Mouse (Mus musculus) heart, embryonic 13.5 days (tissue): ENCODE results near the gene Rdh9. TPM values are rescaled to one million over a fixed set of nuclear protein-coding genes. Genes with fewer than 3 reads are reported as not detected.
"Not testable (repeated sequence)": the region's sequence is repeated elsewhere in the genome, so short reads cannot be mapped to it uniquely, and the experiment has no call there.

Experiments used
- ATAC-seq: fragments of 200-750 bp; cut with Nextera tagmentation; 2 replicates; pipeline ENCODE4 v1.8.0; 2017; ENCODE audit warnings: moderate TSS enrichment; ENCODE audit not compliant: insufficient number of reproducible peaks, low FRiP score, low TSS enrichment; ENCODE audit errors: extremely low read depth
- H3K27ac ChIP-seq: fragments of 300-500 bp; sonication (generic); replicated peaks from 2 replicates; pipeline ENCODE4 v1.5.1; 2015; ENCODE audit warnings: moderate library complexity, mild to moderate bottlenecking, inconsistent platforms
- H3K27me3 ChIP-seq: fragments of 300-500 bp; sonication (generic); replicated peaks from 2 replicates; pipeline ENCODE4 v1.6.1; 2015; ENCODE audit warnings: mild to moderate bottlenecking, inconsistent platforms
- H3K36me3 ChIP-seq: fragments of 300-500 bp; sonication (generic); 2 replicates; pipeline ENCODE4 v1.6.1; 2015; ENCODE audit warnings: mild to moderate bottlenecking, inconsistent platforms
- H3K4me1 ChIP-seq: fragments of 300-500 bp; sonication (generic); 2 replicates; pipeline ENCODE4 v1.6.1; 2015; ENCODE audit warnings: inconsistent platforms
- H3K4me2 ChIP-seq: fragments of 300-500 bp; sonication (generic); 2 replicates; pipeline ENCODE4 v1.6.1; 2015; ENCODE audit warnings: inconsistent platforms, mild to moderate bottlenecking, moderate library complexity
- H3K4me3 ChIP-seq: fragments of 300-500 bp; sonication (generic); 2 replicates; pipeline ENCODE4 v1.5.1; 2015; ENCODE audit warnings: moderate library complexity, mild to moderate bottlenecking, inconsistent platforms
- H3K9ac ChIP-seq: fragments of 300-500 bp; sonication (generic); 2 replicates; pipeline ENCODE4 v1.6.1; 2015; ENCODE audit warnings: inconsistent platforms, mild to moderate bottlenecking, moderate library complexity
- H3K9me3 ChIP-seq: fragments of 300-500 bp; sonication (generic); 2 replicates; pipeline ENCODE4 v1.6.1; 2016; ENCODE audit warnings: inconsistent platforms
- WGBS: fragments of 180-500 bp; shearing (Covaris S2); methylation state at CpG from one replicate; pipeline ENCODE4 v1.1.7; 2015; ENCODE audit warnings: mixed read lengths; 5-methylcytosine and 5-hydroxymethylcytosine counted together
- polyA plus RNA-seq: library from polyadenylated mRNA; unstranded; fragments of >200 nt; fragmentation: Nextera tagmentation; extraction: Ambion mirVana; gene quantifications from 2 replicates; pipeline ENCODE4 v1.2.1, GENCODE M21; 2015

The Rdh9 gene
- polyA plus RNA-seq, 1 experiment from 2014 or later: 0.15 TPM

DNA sequence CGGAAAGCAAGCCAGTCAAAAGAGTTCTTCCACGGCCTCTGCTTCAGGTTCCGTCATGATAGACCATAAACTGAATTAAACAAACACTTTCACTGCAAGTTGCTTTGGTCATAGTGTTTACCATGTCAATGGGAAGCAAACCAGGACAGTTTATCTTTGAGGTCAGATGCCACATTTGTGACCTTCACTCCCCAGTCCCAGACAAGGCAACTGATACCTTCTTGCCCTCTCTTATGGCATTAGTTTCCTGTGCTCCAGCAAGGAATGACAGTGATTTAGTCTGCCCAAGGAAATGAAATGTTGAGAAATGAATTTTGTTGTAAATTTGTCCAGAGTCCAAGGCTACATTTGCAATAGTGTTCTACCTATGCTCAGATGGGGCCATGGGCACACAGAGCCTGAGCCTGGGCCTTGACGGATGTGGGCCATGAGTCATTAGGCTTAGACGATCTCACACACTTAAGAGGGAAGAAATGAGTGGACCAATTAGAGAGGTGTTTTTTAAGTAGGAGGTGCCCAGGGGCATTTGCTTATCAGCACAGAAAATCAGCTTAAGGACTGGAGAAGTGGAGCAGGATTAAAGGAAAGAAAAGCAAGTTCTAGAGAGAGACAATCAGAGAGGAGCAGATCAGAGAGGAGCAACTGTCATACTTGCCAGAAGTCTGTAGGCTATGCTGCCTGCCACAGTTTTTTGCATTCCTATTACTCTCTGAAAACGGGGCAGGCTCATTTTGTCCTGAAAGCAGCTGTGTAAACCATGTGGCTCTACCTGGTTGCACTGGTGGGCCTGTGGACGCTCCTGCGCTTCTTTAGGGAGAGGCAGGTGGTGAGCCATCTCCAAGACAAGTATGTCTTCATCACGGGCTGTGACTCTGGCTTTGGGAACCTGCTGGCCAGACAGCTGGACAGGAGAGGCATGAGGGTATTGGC, 16.7 kb upstream of the Rdh9 start, which contains the start of the genes Rdh1 and Rdh16f1:
Gene Rdh1, plus strand, starts transcription at position 541 of the 930 bp plus-strand sequence.
Gene Rdh16f1, plus strand, starts transcription at position 607 of the 930 bp plus-strand sequence.
- Histone ChIP-seq H3K9ac (no peak within 1 kb of the TSS), H3K4me3 (no peak within 1 kb of the TSS), H3K36me3 (no peaks in the 10 kb centered on the region), H3K9me3 (no peaks in the 10 kb centered on the region), H3K4me2 (no peak within 1 kb of the TSS), H3K27ac (peak within 1 kb of the TSS; percentile 42), H3K4me1 (peaks cover 27% of the 10 kb centered on the region), H3K27me3 (no peaks in the 10 kb centered on the region)
- ATAC-seq: no peak
- 56% methylated on average over 9 of the region's 9 CpGs for WGBS

DNA sequence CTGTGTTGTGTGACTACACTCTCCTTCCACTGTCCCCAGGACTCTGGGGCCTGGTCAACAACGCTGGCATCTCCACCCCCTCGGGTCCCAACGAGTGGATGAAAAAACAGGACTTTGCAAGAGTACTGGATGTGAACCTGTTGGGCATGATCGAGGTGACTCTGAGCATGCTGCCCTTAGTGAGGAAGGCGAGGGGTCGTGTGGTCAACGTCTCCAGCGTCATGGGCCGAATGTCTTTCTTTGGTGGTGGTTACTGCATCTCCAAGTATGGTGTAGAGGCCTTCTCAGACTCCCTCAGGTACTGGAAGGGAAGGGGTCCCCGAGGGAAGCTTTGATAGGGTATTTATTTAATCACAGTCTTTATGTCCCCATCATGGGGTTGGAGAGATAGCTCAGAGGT, 13.3 kb upstream of the Rdh9 start:
- not testable (repeated sequence) for H3K27me3 ChIP-seq, H3K4me3 ChIP-seq, H3K9me3 ChIP-seq, H3K36me3 ChIP-seq, H3K4me2 ChIP-seq, ATAC-seq, H3K9ac ChIP-seq, H3K4me1 ChIP-seq, H3K27ac ChIP-seq
- WGBS: 79% methylated on average over 10 of the region's 10 CpGs

DNA sequence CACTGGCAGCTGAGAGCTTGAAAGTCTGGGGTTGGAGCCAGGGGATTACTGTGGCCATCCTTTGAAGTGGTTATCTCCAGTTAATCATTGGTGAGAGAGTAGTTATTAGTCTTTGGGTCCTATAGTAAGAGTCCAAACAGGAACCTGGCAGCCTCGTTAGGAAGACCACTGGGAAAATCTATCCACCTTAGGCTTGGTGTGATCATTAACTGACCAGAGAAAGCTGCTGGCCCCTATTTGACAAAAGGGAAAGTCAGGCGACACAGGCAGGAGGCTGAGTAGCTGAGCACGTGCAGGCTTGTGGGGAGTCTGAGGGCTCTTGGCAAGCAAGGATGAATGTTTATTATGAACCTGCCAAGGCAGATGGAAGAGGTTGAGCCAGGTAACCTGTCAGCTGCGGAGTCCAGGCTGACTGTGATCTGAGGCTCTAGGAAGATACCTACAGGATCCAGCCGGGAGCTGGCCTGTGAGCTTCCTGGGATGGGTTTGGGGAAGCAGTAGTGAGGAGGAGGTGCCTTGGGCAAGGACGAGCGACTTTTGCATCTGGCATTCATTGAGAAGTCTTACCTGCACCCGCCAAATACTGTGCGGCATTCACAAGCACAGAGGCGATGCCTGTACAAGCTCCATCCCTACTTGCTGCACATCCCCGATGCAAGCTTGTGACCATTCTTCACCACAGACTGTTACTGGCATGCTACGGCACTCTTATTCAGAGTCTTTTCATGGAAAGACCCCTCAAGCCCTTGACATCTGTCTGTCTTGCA, 12.1 kb upstream of the Rdh9 start:
- no peak overlapping the region for H3K27ac ChIP-seq
- 52% methylated on average over 12 of the region's 12 CpGs for WGBS
- no peak overlapping the region for H3K9ac ChIP-seq
- H3K4me3 ChIP-seq: no peak overlapping the region
- no peak for ATAC-seq
- no peaks in the 10 kb centered on the region for H3K4me1 ChIP-seq
- no peak overlapping the region for H3K4me2 ChIP-seq
- no peaks in the 10 kb centered on the region for H3K9me3 ChIP-seq
- no peaks in the 10 kb centered on the region for H3K36me3 ChIP-seq
- no peaks in the 10 kb centered on the region for H3K27me3 ChIP-seq

GRCm38 (mm10) chr10:127766564-127766963, 9.6 kb upstream of the Rdh9 start:
- H3K36me3 ChIP-seq: no peaks in the 10 kb centered on the region
- no peak overlapping the region for H3K4me2 ChIP-seq
- no peak overlapping the region for H3K9ac ChIP-seq
- no peak overlapping the region for H3K27ac ChIP-seq
- 68% methylated on average over 1 of the region's 1 CpGs for WGBS
- no peak for ATAC-seq
- no peaks in the 10 kb centered on the region for H3K9me3 ChIP-seq
- H3K4me3 ChIP-seq: no peak overlapping the region
- no peaks in the 10 kb centered on the region for H3K27me3 ChIP-seq
- no peaks in the 10 kb centered on the region for H3K4me1 ChIP-seq

GRCm38 (mm10) chr10:127782321-127782720, 6.1 kb downstream of the Rdh9 start:
- ATAC-seq, H3K36me3 ChIP-seq, H3K9ac ChIP-seq, H3K4me1 ChIP-seq, H3K4me2 ChIP-seq, H3K27ac ChIP-seq, H3K9me3 ChIP-seq, H3K27me3 ChIP-seq, H3K4me3 ChIP-seq: not testable (repeated sequence)
- 89% methylated on average over 17 of the region's 17 CpGs for WGBS

GRCm38 (mm10) chr10:127785411-127785810, 9.2 kb downstream of the Rdh9 start:
- ATAC-seq, H3K4me3 ChIP-seq, H3K4me2 ChIP-seq, H3K27me3 ChIP-seq, H3K4me1 ChIP-seq, H3K9me3 ChIP-seq, H3K9ac ChIP-seq, H3K36me3 ChIP-seq, H3K27ac ChIP-seq: not testable (repeated sequence)
- WGBS: 82% methylated on average over 1 of the region's 1 CpGs

- WGBS: 59% methylated on average over 1 of the region's 1 CpGs
Observed at GRCm38 (mm10) chr10:127799295-127799694, 23.1 kb downstream of the Rdh9 start.

GRCm38 (mm10) chr10:127800891-127801290, 24.7 kb downstream of the Rdh9 start, which contains the start of gene Rdh16:
Gene Rdh16 (plus strand): TSS chr10:127801152.
- Histone ChIP-seq H3K4me1 (no peaks in the 10 kb centered on the region), H3K9me3 (no peaks in the 10 kb centered on the region), H3K36me3 (no peaks in the 10 kb centered on the region), H3K9ac (no peak within 1 kb of the TSS), H3K27me3 (no peaks in the 10 kb centered on the region), H3K4me2 (no peak within 1 kb of the TSS), H3K4me3 (no peak within 1 kb of the TSS), H3K27ac (no peak within 1 kb of the TSS)
- WGBS: 72% methylated on average over 6 of the region's 6 CpGs
- ATAC-seq: no peak

More at GRCm38 (mm10) chr10:127799295-127799694, 23.1 kb downstream of the Rdh9 start:
- Histone ChIP-seq H3K27me3 (no peaks in the 10 kb centered on the region), H3K9me3 (no peaks in the 10 kb centered on the region), H3K27ac (no peak overlapping the region), H3K4me3 (no peak overlapping the region), H3K36me3 (no peaks in the 10 kb centered on the region), H3K9ac (no peak overlapping the region), H3K4me1 (no peaks in the 10 kb centered on the region), H3K4me2 (no peak overlapping the region)
- ATAC-seq: no peak

- no peak for ATAC-seq
- 82% methylated on average over 2 of the region's 2 CpGs for WGBS
- no peak overlapping the region for H3K4me2 ChIP-seq
Observed at GRCm38 (mm10) chr10:127801612-127802011, 25.4 kb downstream of the Rdh9 start.

DNA sequence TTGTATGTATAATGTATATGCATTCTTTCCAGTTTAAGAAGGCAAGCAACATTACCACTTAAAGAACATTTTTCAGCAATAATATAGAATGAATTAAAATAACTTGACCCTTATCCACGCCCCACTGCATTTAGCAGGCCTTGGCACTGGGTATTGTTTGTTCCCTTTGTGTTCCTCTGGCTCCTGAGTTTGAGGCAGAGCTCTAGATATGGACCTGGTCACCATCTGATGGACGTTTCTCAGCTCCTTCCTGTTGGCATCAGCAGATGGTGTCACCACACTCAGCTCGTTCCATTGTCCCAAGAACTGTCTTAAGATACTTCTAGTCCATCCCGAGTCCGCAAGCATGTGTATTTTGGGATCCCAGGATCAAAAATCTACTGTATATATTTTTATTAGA, 26.1 kb downstream of the Rdh9 start:
- H3K4me3 ChIP-seq: no peak overlapping the region
- H3K4me1 ChIP-seq: no peaks in the 10 kb centered on the region
- H3K27me3 ChIP-seq: no peaks in the 10 kb centered on the region
- H3K9ac ChIP-seq: no peak overlapping the region
- H3K27ac ChIP-seq: no peak overlapping the region
- no peak overlapping the region for H3K4me2 ChIP-seq
- no peak for ATAC-seq
- H3K36me3 ChIP-seq: no peaks in the 10 kb centered on the region
- WGBS: 67% methylated on average over 5 of the region's 5 CpGs
- H3K9me3 ChIP-seq: no peaks in the 10 kb centered on the region

More at GRCm38 (mm10) chr10:127801612-127802011, 25.4 kb downstream of the Rdh9 start:
- Histone ChIP-seq H3K36me3 (no peaks in the 10 kb centered on the region), H3K27ac (no peak overlapping the region), H3K4me3 (no peak overlapping the region), H3K27me3 (no peaks in the 10 kb centered on the region), H3K9me3 (no peaks in the 10 kb centered on the region), H3K9ac (no peak overlapping the region), H3K4me1 (no peaks in the 10 kb centered on the region)

DNA sequence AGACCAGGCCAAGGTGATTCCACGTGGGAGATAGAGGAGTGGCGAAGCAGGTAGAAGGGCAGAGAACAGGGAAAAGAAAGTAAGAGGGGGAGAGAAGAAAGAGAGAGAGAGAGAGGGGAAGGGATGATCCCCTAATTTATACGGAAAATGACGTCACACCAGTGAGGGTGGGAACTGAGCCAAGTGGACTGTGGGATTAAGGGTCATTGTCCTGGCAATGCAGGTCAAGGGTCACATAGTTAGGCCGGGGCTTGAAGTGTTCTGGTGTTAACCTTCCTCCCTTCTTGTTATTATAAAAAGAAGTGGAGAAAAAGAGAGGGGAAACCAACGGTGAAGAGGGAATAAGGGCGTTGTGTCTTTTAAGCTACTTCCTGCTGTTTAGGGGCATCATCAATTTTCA, 28.2 kb downstream of the Rdh9 start:
- Histone ChIP-seq H3K27me3 (no peaks in the 10 kb centered on the region), H3K4me2 (no peak overlapping the region), H3K9ac (no peak overlapping the region), H3K27ac (no peak overlapping the region), H3K4me1 (no peaks in the 10 kb centered on the region), H3K36me3 (no peaks in the 10 kb centered on the region), H3K9me3 (no peaks in the 10 kb centered on the region), H3K4me3 (no peak overlapping the region)
- no peak for ATAC-seq
- WGBS: 70% methylated on average over 7 of the region's 7 CpGs
